Mouse (Mus musculus): ENCODE data around the gene Ube2r2. TPM values are rescaled to one million over a fixed set of nuclear protein-coding genes. Genes with fewer than 3 reads are reported as not detected.
A peak's percentile ranks its signal among the peaks of the same experiment; 100 is the strongest.

Gene Ube2r2
- total and polyA plus RNA-seq, 2 experiments from 2014 or later, result 30.2 to 47.9 TPM

- H3K36me3 ChIP-seq (ENCODE audit: insufficient read depth, low read length), result peaks cover 41% of the 10 kb centered on the region
- WGBS, result 65% methylated on average over 1 of the region's 1 CpGs
- TF ChIP-seq CTCF (IDR thresholded peaks at IDR 0.05; ENCODE audit: low read depth), result peak; percentile 55
- H3K27ac ChIP-seq, result no peak overlapping the region
- H3K4me1 ChIP-seq (ENCODE audit: insufficient read depth, low read length), result no peaks in the 10 kb centered on the region
- H3K9me3 ChIP-seq (ENCODE audit: low read length), result no peaks in the 10 kb centered on the region
- ATAC-seq (no peak), DNase-seq (ENCODE audit: low spot score) (peak; percentile 59)
- no peak overlapping the region for H3K4me2 ChIP-seq (ENCODE audit: low read depth, low read length)
- no peak overlapping the region for H3K4me3 ChIP-seq (ENCODE audit: low read length)
- no peak overlapping the region for H3K9ac ChIP-seq (replicated peaks; ENCODE audit: low read length)
- no peaks in the 10 kb centered on the region for H3K27me3 ChIP-seq (ENCODE audit: insufficient read depth, low read length)
Observed at GRCm38 (mm10) chr4:41225412-41225811, 89.9 kb downstream of the Ube2r2 start.

GRCm38 (mm10) chr4:41226351-41226750, 90.8 kb downstream of the Ube2r2 start:
- H3K4me1 ChIP-seq (ENCODE audit: insufficient read depth, low read length), result no peaks in the 10 kb centered on the region
- no peak overlapping the region for H3K9ac ChIP-seq (replicated peaks; ENCODE audit: low read length)
- no peak for ATAC-seq
- whole genome bisulfite sequencing, result 81% methylated on average over 3 of the region's 3 CpGs
- H3K9me3 ChIP-seq (ENCODE audit: low read length), result no peaks in the 10 kb centered on the region
- H3K4me2 ChIP-seq (ENCODE audit: low read depth, low read length), result no peak overlapping the region
- DNase-seq (ENCODE audit: low spot score), result peak; percentile 63
- no peak overlapping the region for H3K4me3 ChIP-seq (ENCODE audit: low read length)
- peaks cover 38% of the 10 kb centered on the region for H3K36me3 ChIP-seq (ENCODE audit: insufficient read depth, low read length)
- peak; percentile 68 for TF ChIP-seq CTCF (IDR thresholded peaks at IDR 0.05; ENCODE audit: low read depth)
- H3K27me3 ChIP-seq (ENCODE audit: insufficient read depth, low read length), result no peaks in the 10 kb centered on the region
- H3K27ac ChIP-seq, result no peak overlapping the region

GRCm38 (mm10) chr4:41235621-41236020, 100.1 kb downstream of the Ube2r2 start:
- Histone ChIP-seq H3K4me1 (ENCODE audit: insufficient read depth, low read length) (no peaks in the 10 kb centered on the region), H3K4me3 (ENCODE audit: low read length) (no peak overlapping the region), H3K9ac (replicated peaks; ENCODE audit: low read length) (no peak overlapping the region), H3K4me2 (ENCODE audit: low read depth, low read length) (no peak overlapping the region), H3K27ac (no peak overlapping the region), H3K9me3 (ENCODE audit: low read length) (no peaks in the 10 kb centered on the region), H3K36me3 (ENCODE audit: insufficient read depth, low read length) (peaks cover 30% of the 10 kb centered on the region), H3K27me3 (ENCODE audit: insufficient read depth, low read length) (no peaks in the 10 kb centered on the region)
- TF ChIP-seq CTCF (IDR thresholded peaks at IDR 0.05; ENCODE audit: low read depth), result no peak
- no peak for ATAC-seq
- WGBS, result 85% methylated on average over 5 of the region's 5 CpGs
- DNase-seq (ENCODE audit: low spot score), result no peak

- Histone ChIP-seq H3K4me3 (ENCODE audit: low read length) (no peak overlapping the region), H3K9me3 (ENCODE audit: low read length) (no peaks in the 10 kb centered on the region), H3K4me2 (ENCODE audit: low read depth, low read length) (no peak overlapping the region), H3K4me1 (ENCODE audit: insufficient read depth, low read length) (no peaks in the 10 kb centered on the region), H3K36me3 (ENCODE audit: insufficient read depth, low read length) (no peaks in the 10 kb centered on the region; the same call in 1 of the 2 replicates), H3K9ac (replicated peaks; ENCODE audit: low read length) (no peak overlapping the region), H3K27me3 (ENCODE audit: insufficient read depth, low read length) (no peaks in the 10 kb centered on the region), H3K27ac (no peak overlapping the region)
- WGBS, result 69% methylated on average over 3 of the region's 3 CpGs
- DNase-seq (ENCODE audit: low spot score) (no peak), ATAC-seq (no peak)
- no peak for TF ChIP-seq CTCF (IDR thresholded peaks at IDR 0.05; ENCODE audit: low read depth)
Observed at GRCm38 (mm10) chr4:41240916-41241315, 105.4 kb downstream of the Ube2r2 start.

Other genes with a start within 250 kb of the Ube2r2 start
- gene Spink4, start 215.7 kb upstream of the Ube2r2 start, total RNA-seq (2014; rRNA removed), result not detected in 2 replicates
- gene Spink4, start 215.7 kb upstream of the Ube2r2 start, polyA plus RNA-seq (2015; fragmentation: Nextera tagmentation; extraction: Ambion mirVana), result not detected in 2 replicates
- gene Bag1, start 187.4 kb upstream of the Ube2r2 start, total RNA-seq (2014; rRNA removed), result 57.1 and 78.9 TPM in 2 replicates
- 183 and 195 TPM in 2 replicates for gene Bag1, start 187.4 kb upstream of the Ube2r2 start, polyA plus RNA-seq (2015; fragmentation: Nextera tagmentation; extraction: Ambion mirVana)
- 34.4 and 37.0 TPM in 2 replicates for gene Chmp5, start 187.3 kb upstream of the Ube2r2 start, total RNA-seq (2014; rRNA removed)
- gene Chmp5, start 187.3 kb upstream of the Ube2r2 start, polyA plus RNA-seq (2015; fragmentation: Nextera tagmentation; extraction: Ambion mirVana), result 131 and 137 TPM in 2 replicates
- gene Nfx1, start 164.8 kb upstream of the Ube2r2 start, total RNA-seq (2014; rRNA removed), result 51.9 and 58.6 TPM in 2 replicates
- gene Nfx1, start 164.8 kb upstream of the Ube2r2 start, polyA plus RNA-seq (2015; fragmentation: Nextera tagmentation; extraction: Ambion mirVana), result 63.8 and 66.0 TPM in 2 replicates
- gene Aqp7, start 87.6 kb upstream of the Ube2r2 start, total RNA-seq (2014; rRNA removed), result not detected in 2 replicates
- 0.06 TPM in 1 of 2 replicates, not detected in the other for gene Aqp7, start 87.6 kb upstream of the Ube2r2 start, polyA plus RNA-seq (2015; fragmentation: Nextera tagmentation; extraction: Ambion mirVana)
- 0.16 and 0.65 TPM in 2 replicates for gene Aqp3, start 37.6 kb upstream of the Ube2r2 start, total RNA-seq (2014; rRNA removed)
- gene Aqp3, start 37.6 kb upstream of the Ube2r2 start, polyA plus RNA-seq (2015; fragmentation: Nextera tagmentation; extraction: Ambion mirVana), result 0.19 and 0.29 TPM in 2 replicates
- 67.2 and 70.2 TPM in 2 replicates for gene Nol6, start 11.3 kb upstream of the Ube2r2 start, total RNA-seq (2014; rRNA removed)
- 28.4 and 32.4 TPM in 2 replicates for gene Nol6, start 11.3 kb upstream of the Ube2r2 start, polyA plus RNA-seq (2015; fragmentation: Nextera tagmentation; extraction: Ambion mirVana)
- gene Ubap2, start 139.4 kb downstream of the Ube2r2 start, total RNA-seq (2014; rRNA removed), result 19.3 and 33.8 TPM in 2 replicates
- 27.2 and 31.0 TPM in 2 replicates for gene Ubap2, start 139.4 kb downstream of the Ube2r2 start, polyA plus RNA-seq (2015; fragmentation: Nextera tagmentation; extraction: Ambion mirVana)
- gene Dcaf12, start 179.1 kb downstream of the Ube2r2 start, total RNA-seq (2014; rRNA removed), result 64.0 and 64.3 TPM in 2 replicates
- 51.0 and 53.0 TPM in 2 replicates for gene Dcaf12, start 179.1 kb downstream of the Ube2r2 start, polyA plus RNA-seq (2015; fragmentation: Nextera tagmentation; extraction: Ambion mirVana)
- gene Ubap1, start 213.3 kb downstream of the Ube2r2 start, total RNA-seq (2014; rRNA removed), result 31.1 TPM in 2 replicates
- 54.8 and 57.6 TPM in 2 replicates for gene Ubap1, start 213.3 kb downstream of the Ube2r2 start, polyA plus RNA-seq (2015; fragmentation: Nextera tagmentation; extraction: Ambion mirVana)